Mouse (Mus musculus): Measurements from ENCODE around the gene Tmprss15. TPM values are rescaled to one million over a fixed set of nuclear protein-coding genes. Genes with fewer than 3 reads are reported as not detected.

Tmprss15 gene
- polyA plus RNA-seq, 1 experiment from 2014 or later = not detected

DNA sequence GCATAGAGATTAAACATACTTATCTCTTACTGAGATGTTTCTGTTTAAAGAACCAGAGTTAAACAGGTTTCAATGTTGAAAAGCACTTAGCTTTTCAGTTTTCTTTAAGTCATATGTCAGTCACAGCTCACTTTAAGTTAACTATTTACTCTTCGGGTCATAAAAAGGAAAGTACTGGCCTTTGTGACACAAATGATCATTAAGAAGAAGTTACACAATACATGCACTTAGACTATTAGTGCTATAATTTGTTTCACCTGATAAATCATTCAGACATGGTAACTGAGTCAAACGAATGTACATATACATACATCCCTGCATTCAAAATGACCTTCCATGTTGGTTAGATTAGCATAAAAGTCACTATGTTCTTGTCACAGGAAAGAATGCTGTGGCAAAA lies 58.3 kb downstream of the Tmprss15 start:
- 36% methylated on average over 2 of the region's 2 CpGs for WGBS
- H3K4me2 ChIP-seq (ENCODE audit: low read depth, low read length) = no peak overlapping the region
- no peak for ATAC-seq (ENCODE audit: low read depth)
- H3K4me3 ChIP-seq (ENCODE audit: low read length) = no peak overlapping the region
- H3K27ac ChIP-seq (ENCODE audit: low read length) = no peak overlapping the region
- H3K27me3 ChIP-seq (ENCODE audit: control insufficient read depth, insufficient read depth, low read depth, low read length) = no peaks in the 10 kb centered on the region
- no peaks in the 10 kb centered on the region for H3K36me3 ChIP-seq (ENCODE audit: control insufficient read depth, insufficient read depth, low read length)
- H3K9me3 ChIP-seq (ENCODE audit: control insufficient read depth, low read length) = no peaks in the 10 kb centered on the region
- no peak overlapping the region for H3K9ac ChIP-seq (ENCODE audit: low read length)
- H3K4me1 ChIP-seq (replicated peaks; ENCODE audit: control insufficient read depth, insufficient read depth, low read length) = no peaks in the 10 kb centered on the region

GRCm38 (mm10) chr16:79002812-79003211 lies 88.1 kb downstream of the Tmprss15 start:
- H3K4me3 ChIP-seq (ENCODE audit: low read length) = no peak overlapping the region
- ATAC-seq (ENCODE audit: low read depth) = no peak
- no peak overlapping the region for H3K9ac ChIP-seq (ENCODE audit: low read length)
- no peak overlapping the region for H3K4me2 ChIP-seq (ENCODE audit: low read depth, low read length)
- WGBS = 51% methylated on average over 2 of the region's 2 CpGs
- no peak overlapping the region for H3K27ac ChIP-seq (ENCODE audit: low read length)
- no peaks in the 10 kb centered on the region for H3K9me3 ChIP-seq (ENCODE audit: control insufficient read depth, low read length)
- H3K36me3 ChIP-seq (ENCODE audit: control insufficient read depth, insufficient read depth, low read length) = no peaks in the 10 kb centered on the region
- H3K27me3 ChIP-seq (ENCODE audit: control insufficient read depth, insufficient read depth, low read depth, low read length) = no peaks in the 10 kb centered on the region
- H3K4me1 ChIP-seq (replicated peaks; ENCODE audit: control insufficient read depth, insufficient read depth, low read length) = no peaks in the 10 kb centered on the region

DNA sequence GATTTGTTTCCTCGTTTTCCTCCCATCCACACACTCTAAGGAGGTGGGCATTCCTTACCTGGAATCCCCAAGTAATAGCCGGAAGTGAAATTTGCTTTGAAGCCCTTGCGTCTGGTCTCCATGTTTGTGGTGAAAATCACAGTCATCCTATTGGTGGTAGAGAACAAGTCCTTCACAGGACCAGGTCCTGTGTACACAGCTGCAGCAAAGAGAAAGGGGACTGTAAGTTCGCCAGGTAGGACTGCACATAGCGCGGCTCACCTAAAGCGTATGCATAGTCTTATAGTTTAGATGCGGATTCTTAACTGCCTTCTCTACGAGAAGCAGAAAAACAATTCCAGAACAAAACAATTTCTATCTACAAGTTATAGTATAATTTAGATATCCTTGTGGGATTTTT lies 89.2 kb downstream of the Tmprss15 start:
- ATAC-seq (ENCODE audit: low read depth) = no peak
- H3K27me3 ChIP-seq (ENCODE audit: control insufficient read depth, insufficient read depth, low read depth, low read length) = no peaks in the 10 kb centered on the region
- no peak overlapping the region for H3K9ac ChIP-seq (ENCODE audit: low read length)
- no peak overlapping the region for H3K27ac ChIP-seq (ENCODE audit: low read length)
- no peak overlapping the region for H3K4me3 ChIP-seq (ENCODE audit: low read length)
- H3K4me1 ChIP-seq (replicated peaks; ENCODE audit: control insufficient read depth, insufficient read depth, low read length) = no peaks in the 10 kb centered on the region
- 64% methylated on average over 9 of the region's 9 CpGs for WGBS
- H3K4me2 ChIP-seq (ENCODE audit: low read depth, low read length) = no peak overlapping the region
- no peaks in the 10 kb centered on the region for H3K36me3 ChIP-seq (ENCODE audit: control insufficient read depth, insufficient read depth, low read length)
- H3K9me3 ChIP-seq (ENCODE audit: control insufficient read depth, low read length) = no peaks in the 10 kb centered on the region

GRCm38 (mm10) chr16:78976384-78976783 lies 114.5 kb downstream of the Tmprss15 start:
- Histone ChIP-seq H3K36me3 (ENCODE audit: control insufficient read depth, insufficient read depth, low read length) (no peaks in the 10 kb centered on the region), H3K4me1 (replicated peaks; ENCODE audit: control insufficient read depth, insufficient read depth, low read length) (no peaks in the 10 kb centered on the region), H3K27me3 (ENCODE audit: control insufficient read depth, insufficient read depth, low read depth, low read length) (no peaks in the 10 kb centered on the region), H3K9ac (ENCODE audit: low read length) (no peak overlapping the region), H3K9me3 (ENCODE audit: control insufficient read depth, low read length) (no peaks in the 10 kb centered on the region), H3K4me3 (ENCODE audit: low read length) (no peak overlapping the region), H3K4me2 (ENCODE audit: low read depth, low read length) (no peak overlapping the region), H3K27ac (ENCODE audit: low read length) (no peak overlapping the region)
- ATAC-seq (ENCODE audit: low read depth) = no peak
- 67% methylated on average over 8 of the region's 8 CpGs for WGBS

DNA sequence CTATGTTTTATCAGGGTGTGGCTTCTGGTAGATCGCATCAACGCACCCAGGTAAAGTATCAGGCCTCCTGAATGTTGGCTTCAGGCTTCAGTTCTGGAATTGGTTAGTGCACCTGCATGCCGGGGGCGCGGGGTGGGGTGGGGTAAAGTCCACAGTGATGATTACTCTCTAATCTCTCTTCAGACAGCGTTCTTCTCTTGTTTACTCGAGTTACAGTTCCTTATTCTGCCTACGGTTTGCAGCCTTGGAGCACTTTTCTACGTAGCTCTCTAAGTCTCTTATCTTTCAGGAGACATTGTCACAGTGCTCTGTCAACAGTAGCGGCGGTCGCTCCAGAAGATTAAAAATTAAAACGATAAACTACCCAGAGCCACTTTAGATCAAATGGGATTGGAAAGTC lies 116.8 kb downstream of the Tmprss15 start:
- Histone ChIP-seq H3K9ac (ENCODE audit: low read length) (no peak overlapping the region), H3K27me3 (ENCODE audit: control insufficient read depth, insufficient read depth, low read depth, low read length) (no peaks in the 10 kb centered on the region), H3K4me3 (ENCODE audit: low read length) (no peak overlapping the region), H3K27ac (ENCODE audit: low read length) (no peak overlapping the region), H3K9me3 (ENCODE audit: control insufficient read depth, low read length) (no peaks in the 10 kb centered on the region), H3K36me3 (ENCODE audit: control insufficient read depth, insufficient read depth, low read length) (no peaks in the 10 kb centered on the region), H3K4me2 (ENCODE audit: low read depth, low read length) (no peak overlapping the region), H3K4me1 (replicated peaks; ENCODE audit: control insufficient read depth, insufficient read depth, low read length) (no peaks in the 10 kb centered on the region; the same call in 1 of the 2 replicates)
- no peak for ATAC-seq (ENCODE audit: low read depth)
- WGBS = 69% methylated on average over 13 of the region's 13 CpGs

- ATAC-seq (ENCODE audit: low read depth) = no peak
- no peaks in the 10 kb centered on the region for H3K36me3 ChIP-seq (ENCODE audit: control insufficient read depth, insufficient read depth, low read length)
- no peak overlapping the region for H3K9ac ChIP-seq (ENCODE audit: low read length)
- no peaks in the 10 kb centered on the region for H3K27me3 ChIP-seq (ENCODE audit: control insufficient read depth, insufficient read depth, low read depth, low read length)
- H3K9me3 ChIP-seq (ENCODE audit: control insufficient read depth, low read length) = no peaks in the 10 kb centered on the region
- H3K4me2 ChIP-seq (ENCODE audit: low read depth, low read length) = peak overlapping the region; percentile 25; the same call in 1 of the 2 replicates
- H3K4me3 ChIP-seq (ENCODE audit: low read length) = no peak overlapping the region
- H3K27ac ChIP-seq (ENCODE audit: low read length) = no peak overlapping the region
- WGBS = 23% methylated on average over 13 of the region's 13 CpGs
- no peaks in the 10 kb centered on the region; the same call in 1 of the 2 replicates for H3K4me1 ChIP-seq (replicated peaks; ENCODE audit: control insufficient read depth, insufficient read depth, low read length)
Measured at GRCm38 (mm10) chr16:78969091-78969731, 121.7 kb downstream of the Tmprss15 start.

DNA sequence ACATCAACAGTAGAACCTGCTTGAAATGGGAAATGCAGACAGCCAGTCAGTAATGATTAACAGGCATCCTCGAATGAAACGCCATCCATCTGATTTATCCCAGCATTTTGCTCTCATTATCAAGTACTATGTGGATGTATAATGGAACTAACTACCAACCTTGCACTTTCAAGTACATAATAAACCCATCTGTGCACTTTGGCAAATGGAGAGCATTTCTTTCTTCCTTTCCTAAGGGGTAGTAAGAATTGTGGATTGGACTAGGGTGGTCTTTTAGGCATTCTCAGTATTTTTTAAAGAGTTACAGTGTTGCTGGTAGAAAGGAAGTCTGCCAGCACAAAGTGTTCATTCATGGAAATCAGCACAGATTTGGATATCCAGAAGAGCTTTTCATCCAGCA lies 133.5 kb downstream of the Tmprss15 start:
- no peak for ATAC-seq (ENCODE audit: low read depth)
- no peaks in the 10 kb centered on the region for H3K27me3 ChIP-seq (ENCODE audit: control insufficient read depth, insufficient read depth, low read depth, low read length)
- H3K36me3 ChIP-seq (ENCODE audit: control insufficient read depth, insufficient read depth, low read length) = no peaks in the 10 kb centered on the region
- no peak overlapping the region for H3K27ac ChIP-seq (ENCODE audit: low read length)
- no peak overlapping the region for H3K9ac ChIP-seq (ENCODE audit: low read length)
- H3K4me3 ChIP-seq (ENCODE audit: low read length) = no peak overlapping the region
- H3K9me3 ChIP-seq (ENCODE audit: control insufficient read depth, low read length) = no peaks in the 10 kb centered on the region
- H3K4me2 ChIP-seq (ENCODE audit: low read depth, low read length) = no peak overlapping the region
- WGBS = 55% methylated on average over 2 of the region's 2 CpGs
- H3K4me1 ChIP-seq (replicated peaks; ENCODE audit: control insufficient read depth, insufficient read depth, low read length) = no peaks in the 10 kb centered on the region

DNA sequence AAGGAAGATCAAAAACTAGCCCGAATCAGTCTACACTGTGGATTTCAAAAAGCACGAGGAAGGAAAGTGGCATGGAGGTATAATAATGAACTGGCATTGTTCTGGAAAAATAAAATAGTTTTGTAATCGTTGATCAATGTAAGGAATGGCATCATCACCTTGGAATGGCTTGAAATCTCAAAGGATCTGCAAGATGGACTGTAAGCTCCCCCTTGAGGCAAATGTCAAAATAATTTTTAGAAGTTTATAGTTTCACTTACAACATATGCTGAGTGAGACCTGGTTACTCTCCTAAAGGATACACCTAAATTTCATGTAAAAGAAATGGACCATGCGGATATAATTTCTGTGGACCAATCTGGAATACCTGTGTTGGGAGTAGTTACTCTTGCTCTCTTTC lies 140.5 kb downstream of the Tmprss15 start:
- ATAC-seq (ENCODE audit: low read depth) = no peak
- no peaks in the 10 kb centered on the region for H3K36me3 ChIP-seq (ENCODE audit: control insufficient read depth, insufficient read depth, low read length)
- H3K4me2 ChIP-seq (ENCODE audit: low read depth, low read length) = no peak overlapping the region
- 65% methylated on average over 4 of the region's 4 CpGs for WGBS
- H3K4me1 ChIP-seq (replicated peaks; ENCODE audit: control insufficient read depth, insufficient read depth, low read length) = no peaks in the 10 kb centered on the region
- no peaks in the 10 kb centered on the region for H3K9me3 ChIP-seq (ENCODE audit: control insufficient read depth, low read length)
- no peak overlapping the region for H3K9ac ChIP-seq (ENCODE audit: low read length)
- no peaks in the 10 kb centered on the region for H3K27me3 ChIP-seq (ENCODE audit: control insufficient read depth, insufficient read depth, low read depth, low read length)
- H3K27ac ChIP-seq (ENCODE audit: low read length) = no peak overlapping the region
- H3K4me3 ChIP-seq (ENCODE audit: low read length) = no peak overlapping the region

DNA sequence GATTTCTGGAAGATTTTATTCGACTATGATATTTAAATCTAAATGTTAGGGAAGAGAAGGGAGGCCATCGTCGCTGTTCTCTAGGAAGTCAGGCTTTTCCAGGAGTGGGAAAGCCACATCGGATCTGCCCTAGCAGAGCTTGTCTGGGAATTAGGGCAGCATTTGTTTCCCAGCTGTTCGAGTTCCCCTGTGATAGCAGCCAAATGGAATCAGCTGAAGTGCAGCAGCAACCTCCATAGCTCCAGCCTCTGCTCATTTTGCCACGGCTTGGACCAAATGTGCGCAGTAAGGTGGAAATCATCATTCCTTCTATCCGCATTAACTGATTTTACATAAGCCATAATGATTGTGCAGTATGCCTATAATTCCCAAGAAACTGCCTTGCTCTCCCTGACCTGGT lies 153.1 kb downstream of the Tmprss15 start:
- H3K9me3 ChIP-seq (ENCODE audit: control insufficient read depth, low read length) = no peaks in the 10 kb centered on the region
- no peaks in the 10 kb centered on the region for H3K4me1 ChIP-seq (replicated peaks; ENCODE audit: control insufficient read depth, insufficient read depth, low read length)
- no peaks in the 10 kb centered on the region for H3K36me3 ChIP-seq (ENCODE audit: control insufficient read depth, insufficient read depth, low read length)
- 70% methylated on average over 8 of the region's 8 CpGs for WGBS
- no peak overlapping the region for H3K4me3 ChIP-seq (ENCODE audit: low read length)
- no peak for ATAC-seq (ENCODE audit: low read depth)
- no peak overlapping the region for H3K4me2 ChIP-seq (ENCODE audit: low read depth, low read length)
- no peak overlapping the region for H3K9ac ChIP-seq (ENCODE audit: low read length)
- no peaks in the 10 kb centered on the region for H3K27me3 ChIP-seq (ENCODE audit: control insufficient read depth, insufficient read depth, low read depth, low read length)
- H3K27ac ChIP-seq (ENCODE audit: low read length) = no peak overlapping the region

GRCm38 (mm10) chr16:78934298-78934697 lies 156.6 kb downstream of the Tmprss15 start:
- no peak overlapping the region for H3K27ac ChIP-seq (ENCODE audit: low read length)
- 89% methylated on average over 2 of the region's 2 CpGs for WGBS
- H3K36me3 ChIP-seq (ENCODE audit: control insufficient read depth, insufficient read depth, low read length) = no peaks in the 10 kb centered on the region
- H3K4me3 ChIP-seq (ENCODE audit: low read length) = no peak overlapping the region
- H3K9ac ChIP-seq (ENCODE audit: low read length) = no peak overlapping the region
- 0 out of 2 replicates have a peak, but pooled peaks cover 2% of the 10 kb centered on the region for H3K4me1 ChIP-seq (replicated peaks; ENCODE audit: control insufficient read depth, insufficient read depth, low read length)
- 0 out of 2 replicates have a peak, but pooled peaks cover 3% of the 10 kb centered on the region for H3K27me3 ChIP-seq (ENCODE audit: control insufficient read depth, insufficient read depth, low read depth, low read length)
- H3K9me3 ChIP-seq (ENCODE audit: control insufficient read depth, low read length) = no peaks in the 10 kb centered on the region
- no peak overlapping the region for H3K4me2 ChIP-seq (ENCODE audit: low read depth, low read length)
- no peak for ATAC-seq (ENCODE audit: low read depth)
